13 mouse cellular contexts compared by ENCODE assay signal in genomic region chr14:32166840-32167239, GRCm38 (mm10). TPM values are rescaled to one million over a fixed set of nuclear protein-coding genes. Genes with fewer than 3 reads are reported as not detected.
DNase-seq lines count a peak whose midpoint lies in the region; ATAC-seq and TF ChIP-seq lines count a peak whose summit lies in the region.
"Had no signal": no experiment of that assay in that cellular context is flagged by ENCODE, and none has a peak within 500 bp of the region (broad histone marks: within the 10 kb centered on the region; RNA-seq: fewer than 3 reads in every experiment).

No protein-coding gene starts in this region.

- 84% methylated on average over 1 of the region's 1 CpGs for WGBS in forebrain, embryonic 10.5 days
- whole genome bisulfite sequencing in forebrain, embryonic 14.5 days, result 85% methylated on average over 1 of the region's 1 CpGs
- WGBS in limb, embryonic 13.5 days, result 74% methylated on average over 1 of the region's 1 CpGs
- WGBS in limb, embryonic 10.5 days, result 77% methylated on average over 1 of the region's 1 CpGs
- 6% methylated on average over 1 of the region's 1 CpGs for WGBS in liver, embryonic 14.5 days (ENCODE audit: insufficient replicate concordance)

- TF ChIP-seq POLR2A in myocyte (IDR thresholded peaks at IDR 0.05; ENCODE audit: insufficient read length, low read depth), result no peak

- H3K9ac ChIP-seq in forebrain, embryonic 14.5 days (ENCODE audit: low read length), result no peak overlapping the region
- H3K9ac ChIP-seq in limb, embryonic 13.5 days, result no peak overlapping the region
- H3K9ac ChIP-seq in liver, embryonic 14.5 days (replicated peaks), result peak overlapping the region; percentile 88
- H3K9ac ChIP-seq: forebrain, embryonic 12.5 days had no signal

- no peak for TF ChIP-seq CTCF in liver, embryonic 14.5 days (IDR thresholded peaks at IDR 0.05; ENCODE audit: low read depth)

- no peak overlapping the region for H3ac ChIP-seq in myocyte (ENCODE audit: control insufficient read depth, insufficient read length)

- H3K27ac ChIP-seq in forebrain, embryonic 10.5 days, result no peak overlapping the region
- H3K27ac ChIP-seq in forebrain, embryonic 14.5 days (ENCODE audit: low read depth, low read length), result no peak overlapping the region
- no peak overlapping the region for H3K27ac ChIP-seq in limb, embryonic 13.5 days
- no peak overlapping the region for H3K27ac ChIP-seq in limb, embryonic 10.5 days
- H3K27ac ChIP-seq in liver, embryonic 14.5 days, result peak overlapping the region; percentile 100
- H3K27ac ChIP-seq: forebrain, embryonic 12.5 days had no signal

- H3K27me3 ChIP-seq in forebrain, embryonic 10.5 days (ENCODE audit: poor library complexity, severe bottlenecking), result no peaks in the 10 kb centered on the region
- H3K27me3 ChIP-seq in forebrain, embryonic 14.5 days (replicated peaks; ENCODE audit: control insufficient read depth, insufficient read depth, low read length), result no peaks in the 10 kb centered on the region
- no peaks in the 10 kb centered on the region for H3K27me3 ChIP-seq in limb, embryonic 13.5 days
- H3K27me3 ChIP-seq in limb, embryonic 10.5 days (ENCODE audit: low read depth, poor library complexity, severe bottlenecking), result no peaks in the 10 kb centered on the region
- no peaks in the 10 kb centered on the region for H3K27me3 ChIP-seq in liver, embryonic 14.5 days (ENCODE audit: control insufficient read depth, insufficient read depth, low read length)
- H3K27me3 ChIP-seq in myocyte (ENCODE audit: control insufficient read depth, insufficient read depth, insufficient read length), result no peaks in the 10 kb centered on the region
- H3K27me3 ChIP-seq: forebrain, embryonic 12.5 days; Patski had no signal

- peaks cover 81% of the 10 kb centered on the region for H3K79me2 ChIP-seq in myocyte (ENCODE audit: control insufficient read depth, insufficient read depth)

- H3K36me3 ChIP-seq in forebrain, embryonic 10.5 days (replicated peaks), result peaks cover 8% of the 10 kb centered on the region; the same call in 1 of the 2 replicates
- peaks cover 3% of the 10 kb centered on the region; the same call in 1 of the 2 replicates for H3K36me3 ChIP-seq in forebrain, embryonic 14.5 days (ENCODE audit: control insufficient read depth, insufficient read depth, low read length)
- H3K36me3 ChIP-seq in limb, embryonic 13.5 days, result peaks cover 6% of the 10 kb centered on the region
- H3K36me3 ChIP-seq in limb, embryonic 10.5 days, result peaks cover 11% of the 10 kb centered on the region
- peaks cover 35% of the 10 kb centered on the region for H3K36me3 ChIP-seq in liver, embryonic 14.5 days (replicated peaks; ENCODE audit: control insufficient read depth, insufficient read depth, low read depth)
- peaks cover 4% of the 10 kb centered on the region for H3K36me3 ChIP-seq in myocyte (ENCODE audit: control insufficient read depth, insufficient read depth)
- H3K36me3 ChIP-seq: forebrain, embryonic 12.5 days had no signal

- DNase-seq in forebrain, embryonic 10.5 days (ENCODE audit: extremely low spot score, low spot score), result no peak
- no peak for DNase-seq in forebrain, embryonic 14.5 days (ENCODE audit: low spot score)
- DNase-seq in limb, embryonic 10.5 days (ENCODE audit: low spot score), result no peak
- DNase-seq in liver, embryonic 14.5 days (ENCODE audit: low read depth in 3 of 3, low spot score in 3 of 3), result no peak
- DNase-seq in adrenal gland, adult (ENCODE audit: inconsistent age in 2 of 2, low spot score in 1 of 2), result no peak
- DNase-seq: adrenal gland, postnatal 36 days; cerebellum, postnatal 36 days had no signal

- H3K4me1 ChIP-seq in forebrain, embryonic 10.5 days, result peaks cover 23% of the 10 kb centered on the region
- H3K4me1 ChIP-seq in forebrain, embryonic 14.5 days (ENCODE audit: control insufficient read depth, insufficient read depth, low read length), result peaks cover 6% of the 10 kb centered on the region
- H3K4me1 ChIP-seq in limb, embryonic 13.5 days, result peaks cover 21% of the 10 kb centered on the region
- peaks cover 12% of the 10 kb centered on the region for H3K4me1 ChIP-seq in limb, embryonic 10.5 days
- peaks cover 67 to 72% of the 10 kb centered on the region in 2 experiments for H3K4me1 ChIP-seq in liver, embryonic 14.5 days (replicated peaks; ENCODE audit: control insufficient read depth in 2 of 2, insufficient read depth in 2 of 2, low read length in 1 of 2)

- no peaks in the 10 kb centered on the region for H3K9me3 ChIP-seq in forebrain, embryonic 10.5 days
- no peaks in the 10 kb centered on the region for H3K9me3 ChIP-seq in forebrain, embryonic 14.5 days (replicated peaks; ENCODE audit: control insufficient read depth, low read length)
- no peaks in the 10 kb centered on the region for H3K9me3 ChIP-seq in limb, embryonic 13.5 days
- no peaks in the 10 kb centered on the region for H3K9me3 ChIP-seq in limb, embryonic 10.5 days (replicated peaks)
- no peaks in the 10 kb centered on the region for H3K9me3 ChIP-seq in liver, embryonic 14.5 days (ENCODE audit: control insufficient read depth, low read length)
- H3K9me3 ChIP-seq: forebrain, embryonic 12.5 days had no signal

- ATAC-seq in forebrain, embryonic 14.5 days, result no peak
- no peak for ATAC-seq in limb, embryonic 13.5 days (ENCODE audit: low FRiP score, low read depth)
- ATAC-seq in liver, embryonic 14.5 days (ENCODE audit: insufficient read depth), result no peak
- no peak for ATAC-seq in inflammation-experienced regulatory T-cells, adult 6 months
- ATAC-seq: Patski had no signal

- H3K4me2 ChIP-seq in forebrain, embryonic 14.5 days (ENCODE audit: low read length), result no peak overlapping the region
- H3K4me2 ChIP-seq in limb, embryonic 13.5 days (replicated peaks), result peak overlapping the region; percentile 94
- peak overlapping the region; percentile 74 for H3K4me2 ChIP-seq in liver, embryonic 14.5 days (ENCODE audit: low read depth)
- H3K4me2 ChIP-seq in myocyte (ENCODE audit: low read depth), result peak overlapping the region; percentile 65
- H3K4me2 ChIP-seq: forebrain, embryonic 12.5 days had no signal

- peak overlapping the region; percentile 65; the same call in 1 of the 2 replicates for H3K4me3 ChIP-seq in forebrain, embryonic 10.5 days
- H3K4me3 ChIP-seq in forebrain, embryonic 14.5 days (ENCODE audit: low read depth, low read length), result no peak overlapping the region
- no peak overlapping the region for H3K4me3 ChIP-seq in limb, embryonic 13.5 days
- no peak overlapping the region for H3K4me3 ChIP-seq in limb, embryonic 10.5 days
- H3K4me3 ChIP-seq in liver, embryonic 14.5 days (ENCODE audit: insufficient read depth in 1 of 2, low read depth in 2 of 2, low read length in 2 of 2), result peak overlapping the region; percentile 85 to 97
- H3K4me3 ChIP-seq in myocyte, result no peak overlapping the region
- H3K4me3 ChIP-seq: forebrain, embryonic 12.5 days had no signal

- TF ChIP-seq EP300 in liver, embryonic 14.5 days (IDR thresholded peaks at IDR 0.05; ENCODE audit: low read depth), result no peak

TF ChIP-seq in myocyte, 11 proteins besides CTCF, POLR2A, EP300 and RAD21 (continues in another document):
- TF ChIP-seq CEBPB (IDR thresholded peaks at IDR 0.05; ENCODE audit: insufficient read depth, poor library complexity, severe bottlenecking), result no peak

RNA-seq across cellular contexts. Expression of gene Ncoa4, which starts 7.2 kb away (rescaled TPM):
- 69.6 and 82.1 TPM in 2 replicates for polyA plus RNA-seq in forebrain, embryonic 10.5 days (2016; fragmentation: Nextera tagmentation; extraction: Ambion mirVana)
- 137 and 145 TPM in 2 replicates for polyA plus RNA-seq in forebrain, embryonic 14.5 days (2014; fragmentation: Nextera tagmentation; extraction: Ambion mirVana)
- polyA plus RNA-seq in limb, embryonic 13.5 days (2015; fragmentation: Nextera tagmentation; extraction: Ambion mirVana), result 76.0 and 80.0 TPM in 2 replicates
- 61.3 and 67.2 TPM in 2 replicates for polyA plus RNA-seq in limb, embryonic 10.5 days (2016; fragmentation: Nextera tagmentation; extraction: Ambion mirVana)
- polyA plus RNA-seq in liver, embryonic 14.5 days (2012; rRNA removed), result 80.7 and 117 TPM in 2 replicates
- 353 and 363 TPM in 2 replicates for polyA plus RNA-seq in liver, embryonic 14.5 days (2014; fragmentation: Nextera tagmentation; extraction: Ambion mirVana)
- 20.2 TPM for polyA plus RNA-seq in myocyte (2012; fragmentation: generic; extraction: Trizol)
- polyA plus RNA-seq in inflammation-experienced regulatory T-cells, adult 6 months (2017; shearing (Covaris generic)), result 10 to 100 TPM; 76.2 to 87.7 (median 78.3) TPM

RNA-seq across cellular contexts. Expression of gene Msmb, which starts 25.0 kb away (rescaled TPM):
- not detected in 2 replicates for polyA plus RNA-seq in forebrain, embryonic 10.5 days (2016; fragmentation: Nextera tagmentation; extraction: Ambion mirVana)
- polyA plus RNA-seq in forebrain, embryonic 14.5 days (2014; fragmentation: Nextera tagmentation; extraction: Ambion mirVana), result not detected in 2 replicates
- polyA plus RNA-seq in limb, embryonic 13.5 days (2015; fragmentation: Nextera tagmentation; extraction: Ambion mirVana), result not detected in 2 replicates
- polyA plus RNA-seq in limb, embryonic 10.5 days (2016; fragmentation: Nextera tagmentation; extraction: Ambion mirVana), result not detected in 2 replicates
- 0.13 and 0.19 TPM in 2 replicates for polyA plus RNA-seq in liver, embryonic 14.5 days (2012; rRNA removed)
- 0.33 and 0.38 TPM in 2 replicates for polyA plus RNA-seq in liver, embryonic 14.5 days (2014; fragmentation: Nextera tagmentation; extraction: Ambion mirVana)
- not detected for polyA plus RNA-seq in myocyte (2012; fragmentation: generic; extraction: Trizol)
- polyA plus RNA-seq in inflammation-experienced regulatory T-cells, adult 6 months (2017; shearing (Covaris generic)), result not detected
- polyA plus RNA-seq: forebrain, embryonic 12.5 days; limb, embryonic 11.5 days; Patski had no signal

RNA-seq across cellular contexts. Expression of gene Timm23, which starts 34.9 kb away (rescaled TPM):
- polyA plus RNA-seq in forebrain, embryonic 10.5 days (2016; fragmentation: Nextera tagmentation; extraction: Ambion mirVana), result 356 and 363 TPM in 2 replicates
- polyA plus RNA-seq in forebrain, embryonic 14.5 days (2014; fragmentation: Nextera tagmentation; extraction: Ambion mirVana), result 258 and 290 TPM in 2 replicates
- 285 and 295 TPM in 2 replicates for polyA plus RNA-seq in limb, embryonic 13.5 days (2015; fragmentation: Nextera tagmentation; extraction: Ambion mirVana)
- polyA plus RNA-seq in limb, embryonic 10.5 days (2016; fragmentation: Nextera tagmentation; extraction: Ambion mirVana), result 353 and 441 TPM in 2 replicates
- 75.8 and 90.5 TPM in 2 replicates for polyA plus RNA-seq in liver, embryonic 14.5 days (2012; rRNA removed)
- polyA plus RNA-seq in liver, embryonic 14.5 days (2014; fragmentation: Nextera tagmentation; extraction: Ambion mirVana), result 196 and 199 TPM in 2 replicates
- polyA plus RNA-seq in myocyte (2012; fragmentation: generic; extraction: Trizol), result 242 TPM
- 100 to 1,000 TPM; 143 to 224 (median 162) TPM for polyA plus RNA-seq in inflammation-experienced regulatory T-cells, adult 6 months (2017; shearing (Covaris generic))

RNA-seq across cellular contexts. Expression of gene Parg, which starts 34.9 kb away (rescaled TPM):
- polyA plus RNA-seq in forebrain, embryonic 10.5 days (2016; fragmentation: Nextera tagmentation; extraction: Ambion mirVana), result 45.2 and 51.9 TPM in 2 replicates
- 41.0 and 43.2 TPM in 2 replicates for polyA plus RNA-seq in forebrain, embryonic 14.5 days (2014; fragmentation: Nextera tagmentation; extraction: Ambion mirVana)
- polyA plus RNA-seq in limb, embryonic 13.5 days (2015; fragmentation: Nextera tagmentation; extraction: Ambion mirVana), result 48.1 and 49.5 TPM in 2 replicates
- 52.4 and 56.0 TPM in 2 replicates for polyA plus RNA-seq in limb, embryonic 10.5 days (2016; fragmentation: Nextera tagmentation; extraction: Ambion mirVana)
- polyA plus RNA-seq in liver, embryonic 14.5 days (2012; rRNA removed), result 4.4 and 6.0 TPM in 2 replicates
- 12.6 and 17.0 TPM in 2 replicates for polyA plus RNA-seq in liver, embryonic 14.5 days (2014; fragmentation: Nextera tagmentation; extraction: Ambion mirVana)
- 10.5 TPM for polyA plus RNA-seq in myocyte (2012; fragmentation: generic; extraction: Trizol)
- polyA plus RNA-seq in inflammation-experienced regulatory T-cells, adult 6 months (2017; shearing (Covaris generic)), result 10 to 100 TPM; 17.0 to 20.9 (median 18.1) TPM

Comparison
In these comparisons a context has a peak if more than half of its experiments do, and no peak if none do; other contexts are left out.
1. H3K4me3 ChIP-seq: peak in forebrain, embryonic 10.5 days (single experiment) and liver, embryonic 14.5 days (2 of 2); none in forebrain, embryonic 14.5 days (single experiment), limb, embryonic 13.5 days (single experiment), limb, embryonic 10.5 days (single experiment) and myocyte (single experiment).